Mouse (Mus musculus) lung, adult 2 months (tissue): ENCODE data around the gene Ttc3. TPM values are rescaled to one million over a fixed set of nuclear protein-coding genes. Genes with fewer than 3 reads are reported as not detected.

Experiments
- DNase-seq: peaks from one replicate; pipeline ENCODE4 v3.0.0; 2022
- H3K4me1 ChIP-seq: fragments of 200-500 bp; 2 replicates; pipeline ENCODE4 v1.6.1; 2011; ENCODE audit warnings: low read length; ENCODE audit not compliant: control insufficient read depth, insufficient read depth
- H3K4me3 ChIP-seq: fragments of 200-500 bp; replicated peaks from 2 replicates; pipeline ENCODE3; 2011; ENCODE audit warnings: low read depth, mild to moderate bottlenecking, control low read depth, low read length; ENCODE audit errors: extremely low read depth
- CTCF ChIP-seq: fragments of 200-500 bp; IDR thresholded peaks from 2 replicates; pipeline ENCODE4 v1.5.1; 2011; ENCODE audit warnings: mild to moderate bottlenecking, low read length, control low read depth; ENCODE audit not compliant: insufficient read depth
- POLR2A ChIP-seq: fragments of 200-500 bp; IDR thresholded peaks from 2 replicates; pipeline ENCODE4 v1.6.1; 2011; ENCODE audit warnings: low read depth, mild to moderate bottlenecking, control low read depth, low read length, borderline replicate concordance; ENCODE audit errors: extremely low read depth
- WGBS: fragments of 180-500 bp; shearing (Covaris S2); methylation state at CpG from one replicate; pipeline ENCODE4 v1.1.7; 2018; 5-methylcytosine and 5-hydroxymethylcytosine counted together
- polyA plus RNA-seq: library from polyadenylated mRNA; depleted of rRNA; stranded (reverse); fragments of >200 nt; gene quantifications from 2 replicates; pipeline ENCODE4 v1.2.3, GENCODE M21; 2012

Gene Ttc3
- polyA plus RNA-seq, 1 experiment, result 25.9 TPM

DNA sequence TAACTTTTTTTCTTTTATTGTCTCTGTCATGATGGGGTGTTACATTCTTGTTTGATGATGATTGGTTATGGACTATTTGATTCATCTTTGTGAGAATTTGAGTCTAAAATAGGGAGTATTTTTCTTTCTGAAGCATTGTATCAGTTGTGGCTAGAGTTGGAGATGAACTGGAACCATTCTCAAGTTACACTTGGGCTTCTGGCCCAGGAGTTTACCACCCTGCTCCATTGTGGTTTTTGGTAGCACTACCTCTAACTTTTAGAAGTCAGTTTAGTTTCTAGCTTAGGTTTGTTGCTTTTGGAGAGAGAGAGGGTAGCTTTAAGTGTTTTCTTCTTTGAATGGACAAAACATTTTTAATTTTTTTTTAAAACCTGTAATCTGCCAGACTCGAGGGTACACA, 9.0 kb downstream of the Ttc3 start:
- Histone ChIP-seq H3K4me3 (no peak overlapping the region), H3K4me1 (peaks cover 2% of the 10 kb centered on the region)
- 55% methylated on average over 1 of the region's 1 CpGs for WGBS
- no peak for DNase-seq
- TF ChIP-seq POLR2A, result no peak
- TF ChIP-seq CTCF, result no peak

GRCm38 (mm10) chr16:94383277-94383676, 12.9 kb downstream of the Ttc3 start:
- peaks cover 2% of the 10 kb centered on the region for H3K4me1 ChIP-seq
- WGBS, result 91% methylated on average over 3 of the region's 3 CpGs
- DNase-seq, result no peak
- H3K4me3 ChIP-seq, result no peak overlapping the region
- TF ChIP-seq POLR2A (no peak), CTCF (no peak)

- Histone ChIP-seq H3K4me1 (0 out of 2 replicates have a peak, but pooled peaks cover 2% of the 10 kb centered on the region), H3K4me3 (no peak overlapping the region)
- TF ChIP-seq POLR2A (no peak), CTCF (no peak)
- DNase-seq, result no peak
- WGBS, result 90% methylated on average over 7 of the region's 7 CpGs
Measured at GRCm38 (mm10) chr16:94387690-94388089, 17.3 kb downstream of the Ttc3 start.

DNA sequence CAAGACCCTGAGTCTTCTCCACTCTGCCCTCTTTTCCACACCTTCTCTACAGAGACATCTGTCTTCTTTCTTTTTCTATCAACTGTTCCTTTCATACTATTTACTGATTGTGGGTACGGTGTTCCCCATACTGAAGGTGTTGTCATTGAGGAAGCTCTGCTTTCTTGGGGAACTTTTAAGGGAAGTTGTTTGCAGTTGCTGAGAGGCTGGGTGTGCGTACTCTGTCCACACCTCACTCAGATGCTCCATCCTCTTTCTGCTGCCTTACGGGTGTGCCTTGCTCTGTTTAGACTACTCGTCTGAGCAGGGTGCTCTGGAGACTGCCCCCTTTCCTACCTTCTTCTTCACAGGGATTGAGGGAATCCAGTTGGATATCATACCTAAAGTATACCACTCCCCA, 21.9 kb downstream of the Ttc3 start:
- 64% methylated on average over 4 of the region's 4 CpGs for WGBS
- Histone ChIP-seq H3K4me3 (no peak overlapping the region), H3K4me1 (peaks cover 2% of the 10 kb centered on the region; the same call in 1 of the 2 replicates)
- TF ChIP-seq POLR2A, result no peak
- no peak for TF ChIP-seq CTCF
- no peak for DNase-seq

GRCm38 (mm10) chr16:94395051-94395450, 24.6 kb downstream of the Ttc3 start:
- 74% methylated on average over 3 of the region's 3 CpGs for WGBS

GRCm38 (mm10) chr16:94396641-94397040, 26.2 kb downstream of the Ttc3 start:
- 66% methylated on average over 7 of the region's 7 CpGs for WGBS
- no peak for TF ChIP-seq CTCF
- no peak for TF ChIP-seq POLR2A
- H3K4me1 ChIP-seq, result peaks cover 2% of the 10 kb centered on the region; the same call in 1 of the 2 replicates
- no peak overlapping the region for H3K4me3 ChIP-seq
- DNase-seq, result no peak

More at GRCm38 (mm10) chr16:94395051-94395450, 24.6 kb downstream of the Ttc3 start:
- H3K4me3 ChIP-seq, result no peak overlapping the region
- no peak for DNase-seq
- H3K4me1 ChIP-seq, result peaks cover 2% of the 10 kb centered on the region; the same call in 1 of the 2 replicates
- TF ChIP-seq CTCF, result no peak
- TF ChIP-seq POLR2A, result no peak

- Histone ChIP-seq H3K4me1 (peaks cover 2% of the 10 kb centered on the region; the same call in 1 of the 2 replicates), H3K4me3 (no peak overlapping the region)
- TF ChIP-seq CTCF (no peak), POLR2A (no peak)
- no peak for DNase-seq
- 87% methylated on average over 2 of the region's 2 CpGs for WGBS
Measured at GRCm38 (mm10) chr16:94399141-94399540, 28.7 kb downstream of the Ttc3 start.

DNA sequence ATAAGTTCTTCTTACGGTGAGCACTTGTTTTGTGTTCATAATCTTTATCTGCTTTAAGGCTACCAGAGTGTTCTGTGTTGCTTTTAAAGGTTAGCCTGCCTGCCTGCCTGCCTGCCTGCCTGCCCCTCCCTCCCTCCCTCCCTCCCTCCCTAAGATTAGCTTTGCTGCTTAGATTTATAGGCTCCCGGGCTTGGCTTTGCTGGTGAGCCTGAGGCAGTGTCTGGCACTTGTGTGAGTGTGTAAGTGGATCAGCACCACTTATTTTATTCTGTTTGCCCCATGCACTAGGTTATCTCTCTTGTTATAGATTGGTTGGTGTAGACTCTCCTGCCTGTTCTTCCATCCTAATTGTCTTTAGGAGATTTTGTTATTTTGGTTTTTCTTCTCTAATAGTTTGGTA, 31.2 kb downstream of the Ttc3 start:
- TF ChIP-seq POLR2A (no peak), CTCF (no peak)
- no peak for DNase-seq
- 51% methylated on average over 2 of the region's 2 CpGs for WGBS
- H3K4me1 ChIP-seq, result peaks cover 2% of the 10 kb centered on the region; the same call in 1 of the 2 replicates
- no peak overlapping the region for H3K4me3 ChIP-seq

GRCm38 (mm10) chr16:94402185-94402584, 31.8 kb downstream of the Ttc3 start:
- TF ChIP-seq POLR2A, result no peak
- DNase-seq, result no peak
- WGBS, result 69% methylated on average over 4 of the region's 4 CpGs

GRCm38 (mm10) chr16:94411287-94411686, 40.9 kb downstream of the Ttc3 start:
- no peak for TF ChIP-seq CTCF
- TF ChIP-seq POLR2A, result no peak
- DNase-seq, result no peak
- 64% methylated on average over 3 of the region's 3 CpGs for WGBS
- H3K4me3 ChIP-seq, result no peak overlapping the region
- H3K4me1 ChIP-seq, result no peaks in the 10 kb centered on the region; the same call in 1 of the 2 replicates

More at GRCm38 (mm10) chr16:94402185-94402584, 31.8 kb downstream of the Ttc3 start:
- no peaks in the 10 kb centered on the region for H3K4me1 ChIP-seq
- H3K4me3 ChIP-seq, result no peak overlapping the region

DNA sequence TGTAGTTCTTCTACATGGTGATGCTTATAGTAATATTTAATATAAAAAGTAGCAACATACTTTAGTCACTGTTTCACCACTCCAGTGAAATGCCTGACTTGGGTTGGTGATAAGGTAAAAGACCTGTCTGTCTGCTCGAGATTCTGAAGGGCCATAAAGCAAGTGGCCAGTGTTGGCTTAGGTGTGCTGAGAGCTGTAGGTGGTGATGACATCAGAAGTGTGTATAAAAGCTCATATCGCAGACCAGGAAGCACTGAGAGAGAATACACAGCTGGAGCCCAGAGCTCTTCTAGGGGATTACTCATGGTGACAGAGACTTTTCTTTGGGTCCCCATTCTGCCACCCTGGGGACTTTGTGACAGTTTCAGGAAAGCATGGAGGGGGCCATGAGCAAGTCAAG, 41.8 kb downstream of the Ttc3 start:
- H3K4me1 ChIP-seq, result no peaks in the 10 kb centered on the region; the same call in 1 of the 2 replicates
- no peak overlapping the region for H3K4me3 ChIP-seq
- 75% methylated on average over 2 of the region's 2 CpGs for WGBS
- no peak for TF ChIP-seq POLR2A
- TF ChIP-seq CTCF, result no peak
- DNase-seq, result no peak
